Mouse (Mus musculus) midbrain, postnatal 0 days (tissue): Measurements from ENCODE around the gene Bcas3. TPM values are rescaled to one million over a fixed set of nuclear protein-coding genes. Genes with fewer than 3 reads are reported as not detected.

Source experiments
- ATAC-seq: fragments of 200-750 bp; cut with Nextera tagmentation; 2 replicates; pipeline ENCODE4 v1.8.0; 2017; ENCODE audit warnings: moderate number of reproducible peaks, mild to moderate bottlenecking, moderate TSS enrichment, moderate library complexity; ENCODE audit not compliant: low FRiP score
- DNase-seq: peaks from one replicate; pipeline ENCODE4 v3.0.0-alpha.2; 2015; ENCODE audit warnings: low spot score
- H3K27ac ChIP-seq: fragments of 300-500 bp; sonication (generic); 2 replicates; pipeline ENCODE4 v1.5.1; 2014; ENCODE audit warnings: low read depth, mild to moderate bottlenecking, low read length, mixed read lengths
- H3K27me3 ChIP-seq: fragments of 300-500 bp; sonication (generic); 2 replicates; pipeline ENCODE4 v1.6.1; 2014; ENCODE audit warnings: low read length, control low read depth, mixed read lengths; ENCODE audit not compliant: insufficient read depth
- H3K36me3 ChIP-seq: fragments of 300-500 bp; sonication (generic); 2 replicates; pipeline ENCODE4 v1.6.1; 2014; ENCODE audit warnings: low read length, control low read depth, mixed read lengths; ENCODE audit not compliant: insufficient read depth
- H3K4me1 ChIP-seq: fragments of 300-500 bp; sonication (generic); 2 replicates; pipeline ENCODE4 v1.6.1; 2014; ENCODE audit warnings: mild to moderate bottlenecking, control low read depth, antibody characterized with exemption, low read length, mixed read lengths; ENCODE audit not compliant: insufficient read depth
- H3K4me2 ChIP-seq: fragments of 300-500 bp; sonication (generic); 2 replicates; pipeline ENCODE4 v1.6.1; 2014; ENCODE audit warnings: low read depth, mild to moderate bottlenecking, low read length, mixed read lengths; ENCODE audit not compliant: poor library complexity, severe bottlenecking
- H3K4me3 ChIP-seq: fragments of 300-500 bp; sonication (generic); 2 replicates; pipeline ENCODE4 v1.5.1; 2014; ENCODE audit warnings: low read depth, mild to moderate bottlenecking, low read length, moderate library complexity
- H3K9ac ChIP-seq: fragments of 300-500 bp; sonication (generic); replicated peaks from 2 replicates; pipeline ENCODE4 v1.6.1; 2014; ENCODE audit warnings: mild to moderate bottlenecking, low read length, moderate library complexity, mixed read lengths; ENCODE audit not compliant: poor library complexity, severe bottlenecking
- H3K9me3 ChIP-seq: fragments of 300-500 bp; sonication (generic); 2 replicates; pipeline ENCODE4 v1.6.1; 2016; ENCODE audit warnings: low read length, control low read depth
- CTCF ChIP-seq: IDR thresholded peaks from 2 replicates; pipeline ENCODE4 v1.5.1; 2016; ENCODE audit warnings: antibody characterized with exemption, mild to moderate bottlenecking
- WGBS: fragments of 180-500 bp; shearing (Covaris S2); extraction: QIAGEN DNeasy Blood & Tissue Kit; methylation state at CpG from one replicate; pipeline ENCODE4 v1.1.7; 2014; 5-methylcytosine and 5-hydroxymethylcytosine counted together
- polyA plus RNA-seq: library from polyadenylated mRNA; unstranded; fragments of >200 nt; fragmentation: Nextera tagmentation; extraction: Ambion mirVana; gene quantifications from 2 replicates; pipeline ENCODE4 v1.2.1, GENCODE M21; 2015
- total RNA-seq: library from RNA; depleted of rRNA; stranded (reverse); fragments of >200 nt; gene quantifications from 2 replicates; pipeline ENCODE4 v1.2.3, GENCODE M21; 2014

Bcas3 gene
- total and polyA plus RNA-seq, 2 experiments from 2014 or later: 28.4 to 34.7 TPM

DNA sequence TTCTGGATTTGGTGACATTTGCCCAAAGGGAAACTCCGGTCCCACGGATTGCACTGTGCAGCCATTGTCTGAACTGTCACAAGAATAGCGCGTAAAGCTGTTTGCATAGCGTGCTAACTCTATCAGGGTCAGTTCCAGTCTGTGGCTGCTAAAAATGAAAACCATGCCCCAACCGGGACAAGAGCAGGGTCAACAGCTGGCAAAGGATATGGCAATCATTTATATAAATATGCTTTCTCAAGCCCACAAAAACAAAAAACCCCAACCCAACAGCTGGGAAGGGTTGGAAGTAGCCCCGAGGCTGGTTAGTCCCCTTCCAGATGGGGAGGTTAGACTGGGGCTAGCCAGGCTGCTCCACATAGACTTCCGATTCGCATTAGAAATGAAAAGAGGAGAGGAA, 314.8 kb downstream of the Bcas3 start:
- Histone ChIP-seq H3K36me3 (no peaks in the 10 kb centered on the region), H3K27me3 (no peaks in the 10 kb centered on the region), H3K9ac (no peak overlapping the region), H3K9me3 (no peaks in the 10 kb centered on the region), H3K4me3 (no peak overlapping the region), H3K4me1 (no peaks in the 10 kb centered on the region), H3K4me2 (no peak overlapping the region), H3K27ac (no peak overlapping the region)
- DNase-seq: no peak
- TF ChIP-seq CTCF: no peak
- WGBS: 38% methylated on average over 9 of the region's 9 CpGs
- ATAC-seq: no peak

DNA sequence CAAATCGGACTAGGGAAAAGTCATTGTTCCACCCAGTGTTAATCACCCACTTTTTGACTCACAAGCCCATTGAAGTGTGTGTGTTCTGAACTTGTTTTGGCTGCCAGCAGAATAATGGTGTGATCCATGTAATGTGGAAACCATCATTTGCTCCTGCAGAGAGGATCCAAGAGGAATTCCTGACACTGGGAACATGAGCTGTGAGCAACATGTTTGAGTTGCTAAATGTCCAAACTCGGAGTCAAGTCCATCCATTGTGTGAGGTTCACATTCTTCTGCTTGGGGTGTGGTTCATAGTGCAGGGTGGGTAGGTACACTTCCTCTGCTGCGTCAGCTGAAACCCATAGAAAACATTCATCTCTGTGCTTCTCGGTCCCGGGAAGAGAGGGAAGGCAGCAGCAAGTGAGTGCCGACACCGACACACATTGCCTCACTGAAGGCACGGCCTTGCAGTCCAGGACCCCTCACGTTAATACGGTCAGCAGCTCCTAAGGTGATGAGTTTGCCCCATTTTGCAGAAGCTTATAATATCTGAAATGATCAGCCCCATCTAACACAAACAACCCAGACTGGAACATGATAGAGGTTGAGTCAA, 320.0 kb downstream of the Bcas3 start:
- no peaks in the 10 kb centered on the region for H3K36me3 ChIP-seq
- TF ChIP-seq CTCF: no peak
- DNase-seq (no peak), ATAC-seq (no peak)
- no peak overlapping the region for H3K4me2 ChIP-seq
- no peak overlapping the region for H3K4me3 ChIP-seq
- WGBS: 82% methylated on average over 10 of the region's 10 CpGs
- no peaks in the 10 kb centered on the region for H3K4me1 ChIP-seq
- no peak overlapping the region for H3K27ac ChIP-seq
- no peaks in the 10 kb centered on the region for H3K9me3 ChIP-seq
- H3K27me3 ChIP-seq: no peaks in the 10 kb centered on the region
- no peak overlapping the region for H3K9ac ChIP-seq

DNA sequence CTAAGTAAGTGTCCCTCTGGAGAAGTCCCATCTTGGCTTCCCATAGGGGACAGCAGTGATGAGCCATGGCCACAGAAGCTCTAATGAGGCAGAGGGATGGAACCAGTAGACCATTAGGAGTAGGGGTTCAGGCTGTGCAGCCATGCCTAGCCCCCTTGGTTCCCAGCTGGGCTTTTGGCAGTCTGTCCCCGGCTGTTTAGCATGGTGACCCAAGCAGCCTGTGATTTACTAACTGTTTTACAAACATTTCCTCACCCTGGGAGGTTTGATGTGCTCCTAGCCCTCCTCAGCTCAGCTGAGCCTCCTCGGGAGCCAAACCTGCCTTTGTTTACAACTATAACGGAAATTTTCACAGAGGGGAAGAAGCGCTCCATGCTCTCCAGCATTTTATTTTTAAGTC, 322.3 kb downstream of the Bcas3 start:
- Histone ChIP-seq H3K27me3 (no peaks in the 10 kb centered on the region), H3K4me3 (no peak overlapping the region), H3K27ac (no peak overlapping the region), H3K9me3 (no peaks in the 10 kb centered on the region), H3K9ac (no peak overlapping the region), H3K4me2 (no peak overlapping the region), H3K4me1 (no peaks in the 10 kb centered on the region), H3K36me3 (no peaks in the 10 kb centered on the region)
- TF ChIP-seq CTCF: no peak
- ATAC-seq (no peak), DNase-seq (no peak)
- 44% methylated on average over 4 of the region's 4 CpGs for WGBS

DNA sequence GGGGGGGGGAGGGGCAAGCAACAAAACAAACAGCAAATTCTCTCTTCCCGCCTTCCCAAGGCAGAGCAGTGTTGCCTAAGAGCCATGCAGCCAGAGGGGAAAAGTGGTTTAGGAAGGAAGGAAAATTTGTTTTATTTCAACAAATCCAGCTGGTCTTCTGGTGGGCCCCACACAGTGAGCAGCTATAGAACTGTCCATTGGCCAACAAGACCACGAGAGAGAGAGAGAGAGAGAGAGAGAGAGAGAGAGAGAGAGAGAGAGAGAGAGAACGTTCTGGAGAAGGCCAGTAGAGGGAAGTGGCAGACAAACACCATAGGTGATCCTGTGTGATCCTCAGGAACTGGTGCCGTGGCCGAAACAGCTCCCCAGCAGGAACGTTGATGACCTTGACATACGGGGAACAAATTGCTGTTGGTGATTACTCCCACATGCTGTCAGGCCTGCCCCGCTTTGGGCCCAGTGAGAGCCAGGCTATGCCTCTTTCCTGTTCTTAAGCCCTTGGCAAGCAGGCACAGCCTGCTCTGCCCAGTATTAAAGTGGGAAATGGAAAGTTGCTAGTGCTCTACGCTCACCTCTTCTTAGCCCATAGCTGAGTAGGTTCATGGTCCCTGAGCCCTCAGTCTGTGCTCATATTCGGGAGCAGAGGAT, 323.5 kb downstream of the Bcas3 start:
- no peak for TF ChIP-seq CTCF
- DNase-seq: no peak
- no peak overlapping the region for H3K4me3 ChIP-seq
- no peaks in the 10 kb centered on the region for H3K4me1 ChIP-seq
- H3K9me3 ChIP-seq: no peaks in the 10 kb centered on the region
- WGBS: 73% methylated on average over 10 of the region's 10 CpGs
- H3K27me3 ChIP-seq: no peaks in the 10 kb centered on the region
- no peak for ATAC-seq
- no peak overlapping the region for H3K27ac ChIP-seq
- H3K4me2 ChIP-seq: no peak overlapping the region
- no peaks in the 10 kb centered on the region for H3K36me3 ChIP-seq
- H3K9ac ChIP-seq: no peak overlapping the region

DNA sequence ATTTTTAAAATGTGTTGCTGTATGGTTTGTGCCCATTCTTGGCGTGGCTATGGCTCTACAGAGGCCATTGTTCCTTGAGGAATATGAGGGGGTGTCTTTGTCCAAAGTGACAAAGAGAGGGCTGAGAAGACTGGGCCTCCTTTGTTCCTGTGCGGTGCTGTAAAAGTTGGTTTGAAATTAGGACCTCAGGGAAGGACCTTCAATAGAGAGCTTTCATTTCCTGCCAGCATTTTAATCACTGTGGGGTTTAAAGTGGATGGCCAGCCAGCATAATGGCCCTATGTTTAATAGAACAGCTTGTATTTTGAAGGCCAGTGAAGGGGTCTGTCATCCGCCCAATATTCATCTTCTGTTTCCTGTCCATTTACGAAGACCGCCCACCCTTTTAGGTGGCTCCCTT, 325.7 kb downstream of the Bcas3 start:
- TF ChIP-seq CTCF: no peak
- ATAC-seq: no peak
- WGBS: 45% methylated on average over 5 of the region's 5 CpGs

DNA sequence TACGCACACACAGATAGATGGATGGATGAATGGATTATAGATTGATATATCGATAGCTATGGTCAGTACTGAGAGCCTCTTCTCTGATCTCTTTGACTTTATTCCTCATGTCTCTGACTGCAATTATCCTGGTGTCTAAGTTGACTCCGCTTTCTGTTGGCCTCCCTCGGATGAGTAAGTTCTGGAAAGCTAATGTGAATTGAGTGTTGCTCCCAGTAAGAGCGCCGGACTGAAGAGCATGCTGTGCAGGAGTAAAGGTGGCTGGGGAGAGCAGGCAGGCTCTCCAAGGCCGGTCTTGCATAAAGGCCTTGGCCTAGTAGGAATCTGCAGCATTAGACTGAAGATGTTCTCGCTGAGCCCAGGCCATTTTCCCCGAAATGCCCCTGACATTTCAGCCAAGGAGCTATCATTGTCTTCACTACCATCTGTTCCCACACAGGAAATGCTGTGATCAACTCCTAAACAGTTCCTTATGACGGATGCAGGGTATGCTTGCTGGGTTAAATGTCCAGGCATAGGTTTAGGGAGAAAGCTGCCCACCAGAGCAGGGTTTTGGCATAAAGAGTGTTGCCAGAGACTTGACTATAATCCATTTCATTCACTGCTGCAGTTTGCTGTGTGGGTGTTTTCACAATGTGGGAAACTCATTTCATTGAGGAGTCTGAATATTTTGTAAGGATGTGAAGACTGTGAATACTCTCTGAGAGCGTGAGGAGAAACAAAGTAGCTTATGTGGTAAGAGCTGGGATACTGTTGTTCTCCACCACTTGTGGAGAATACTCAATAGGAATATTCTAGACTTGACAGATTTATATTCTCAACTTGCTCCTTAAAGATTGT, 328.8 kb downstream of the Bcas3 start:
- no peaks in the 10 kb centered on the region for H3K9me3 ChIP-seq
- no peaks in the 10 kb centered on the region for H3K4me1 ChIP-seq
- no peaks in the 10 kb centered on the region for H3K36me3 ChIP-seq
- H3K9ac ChIP-seq: no peak overlapping the region
- 85% methylated on average over 11 of the region's 11 CpGs for WGBS
- TF ChIP-seq CTCF: no peak
- H3K27me3 ChIP-seq: no peaks in the 10 kb centered on the region
- H3K4me3 ChIP-seq: no peak overlapping the region
- DNase-seq (no peak), ATAC-seq (no peak)
- no peak overlapping the region for H3K4me2 ChIP-seq
- H3K27ac ChIP-seq: no peak overlapping the region

More for the DNA sequence above, 325.7 kb downstream of the Bcas3 start:
- Histone ChIP-seq H3K9ac (no peak overlapping the region), H3K9me3 (no peaks in the 10 kb centered on the region), H3K4me1 (no peaks in the 10 kb centered on the region), H3K4me3 (no peak overlapping the region), H3K27me3 (no peaks in the 10 kb centered on the region), H3K4me2 (no peak overlapping the region), H3K36me3 (no peaks in the 10 kb centered on the region), H3K27ac (no peak overlapping the region)
- DNase-seq: peak; percentile 58
